Mouse (Mus musculus) adipocyte (in vitro differentiated cells): ENCODE results near the gene Tspan14.
A peak's percentile ranks its signal among the peaks of the same experiment; 100 is the strongest.

Source experiments
- DNase-seq: peaks from one replicate; pipeline ENCODE4 v3.0.0-alpha.2; 2016; ENCODE audit warnings: low spot score

Gene Tspan14

GRCm38 (mm10) chr14:40874565-40874964 is 92.0 kb downstream of the Tspan14 start:
- no peak for DNase-seq

DNA sequence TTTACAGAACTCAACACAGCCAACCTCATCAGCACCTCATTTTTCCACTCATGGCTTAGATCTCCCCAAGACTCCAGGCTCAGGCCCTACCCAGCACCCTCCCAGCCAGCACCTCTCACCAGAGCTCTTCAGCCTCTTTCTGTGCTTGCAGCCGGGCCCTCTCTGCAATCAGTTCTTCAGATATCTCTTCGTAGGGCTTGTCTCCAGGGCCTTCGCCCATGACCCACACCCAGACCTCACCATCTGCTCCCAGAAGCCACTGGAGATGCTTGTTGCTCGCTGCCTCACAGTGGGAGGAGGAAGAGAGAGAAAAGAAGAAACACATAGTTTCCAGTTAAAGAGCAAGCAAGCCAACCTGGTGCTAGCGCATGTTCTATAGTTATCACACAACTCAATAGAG is 92.6 kb downstream of the Tspan14 start:
- DNase-seq, result no peak

- DNase-seq, result peak; percentile 26
These were observed 96.0 kb downstream of the Tspan14 start for GRCm38 (mm10) chr14:40870598-40870997.

DNA sequence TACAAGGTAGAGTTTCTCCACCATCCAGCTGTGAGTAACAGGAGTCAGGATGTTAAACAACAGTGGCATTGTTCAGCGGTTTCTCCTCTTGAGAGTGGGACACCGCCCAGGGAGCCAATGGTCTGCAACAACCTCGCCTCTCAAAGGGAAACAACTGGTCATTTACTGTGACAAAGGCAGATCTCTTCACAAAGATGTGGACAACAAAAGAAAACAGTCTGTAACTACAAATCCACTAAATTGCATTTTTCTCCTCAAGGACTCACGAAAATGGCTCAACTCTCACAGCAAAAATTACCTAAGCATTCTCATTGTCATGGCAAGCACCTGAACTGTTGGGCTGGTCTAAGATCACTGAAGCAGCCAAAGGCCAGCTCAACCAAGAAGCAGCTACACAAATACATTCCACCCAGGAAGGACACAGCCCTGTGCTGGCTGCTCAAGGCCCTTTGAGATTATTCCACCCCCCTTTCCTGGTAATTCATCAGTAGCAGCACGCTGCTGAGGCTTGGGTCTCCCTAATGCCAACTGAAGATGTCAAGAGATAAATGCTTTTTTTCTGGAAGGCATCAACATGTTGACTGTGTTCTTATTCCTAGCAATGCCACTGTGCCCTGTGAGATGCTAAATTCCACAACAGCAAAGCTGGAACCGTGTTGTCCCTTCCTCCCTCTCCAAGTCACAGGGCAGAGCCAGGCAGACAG is 101.6 kb downstream of the Tspan14 start:
- no peak for DNase-seq

- DNase-seq, result no peak
These were observed 102.9 kb downstream of the Tspan14 start for GRCm38 (mm10) chr14:40863659-40864058.

DNA sequence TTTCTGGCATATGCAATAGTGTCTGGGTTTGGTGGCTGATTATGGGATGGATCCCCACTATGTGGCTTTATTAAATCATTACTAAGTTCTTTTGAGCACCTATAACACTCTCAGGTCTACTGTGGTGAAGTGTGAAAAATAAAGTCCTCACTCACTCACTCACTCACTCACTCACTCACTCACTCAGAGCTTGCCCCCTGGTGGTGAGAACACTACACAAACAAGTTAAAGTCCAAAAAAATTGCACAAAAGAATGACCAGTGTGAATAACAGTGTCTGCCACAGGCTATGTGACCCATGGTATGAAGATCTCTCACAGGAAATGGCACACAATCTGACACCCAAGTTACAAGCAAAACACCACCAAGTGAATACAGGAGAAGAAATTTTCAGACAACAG is 103.6 kb downstream of the Tspan14 start:
- no peak for DNase-seq
